Mouse (Mus musculus): ENCODE results near the gene Drosha. TPM values are rescaled to one million over a fixed set of nuclear protein-coding genes. Genes with fewer than 3 reads are reported as not detected.

The Drosha gene
- polyA plus RNA-seq, 1 experiment from 2014 or later = 82.0 TPM

Small RNA genes within 50 kb of the gene (microRNA-seq; reads per million reads assigned to microRNA genes)
- gene Gm47288 = not detected

Other genes starting within 250 kb of the Drosha start
- 2.6 and 3.6 TPM in 2 replicates for gene Pdzd2, start 84.9 kb upstream of the Drosha start, polyA plus RNA-seq (2016; fragmentation: Nextera tagmentation; extraction: Ambion mirVana)
- 49.5 and 50.5 TPM in 2 replicates for gene 6030458C11Rik, start 166 bp upstream of the Drosha start, polyA plus RNA-seq (2016; fragmentation: Nextera tagmentation; extraction: Ambion mirVana)

Measured in embryonic facial prominence, embryonic 10.5 days (tissue).